Mouse (Mus musculus): ENCODE results near the gene Slc8a1. TPM values are rescaled to one million over a fixed set of nuclear protein-coding genes. Genes with fewer than 3 reads are reported as not detected.

Gene Slc8a1
- polyA plus RNA-seq, 1 experiment from 2014 or later, result 5.8 TPM

DNA sequence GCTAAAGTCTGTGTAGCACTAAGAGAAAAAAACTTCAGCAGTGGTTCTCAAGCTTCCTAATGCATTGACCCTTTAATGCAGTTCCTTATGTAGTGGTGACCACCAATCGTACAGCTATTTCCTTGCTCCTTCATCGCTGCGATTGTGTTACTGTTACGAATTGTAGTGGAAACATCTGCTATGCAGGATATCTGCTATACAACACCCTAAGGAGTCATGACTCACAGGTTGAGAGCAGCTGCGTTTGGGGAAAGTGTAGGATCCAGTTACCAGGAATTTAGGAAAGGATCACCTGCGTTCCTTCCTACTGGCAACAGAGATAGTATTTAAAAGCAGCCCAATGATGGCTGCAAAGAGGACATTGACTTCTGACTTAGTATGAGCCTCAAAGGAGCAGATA lies 213.4 kb downstream of the Slc8a1 start:
- H3K27me3 ChIP-seq, result no peaks in the 10 kb centered on the region
- H3K9me3 ChIP-seq, result no peaks in the 10 kb centered on the region
- no peak overlapping the region for H3K9ac ChIP-seq
- no peak overlapping the region for H3K4me2 ChIP-seq
- H3K36me3 ChIP-seq, result no peaks in the 10 kb centered on the region
- 31% methylated on average over 6 of the region's 6 CpGs for WGBS
- H3K4me1 ChIP-seq, result peaks cover 15% of the 10 kb centered on the region
- H3K27ac ChIP-seq, result no peak overlapping the region
- ATAC-seq (ENCODE audit: insufficient number of reproducible peaks, low FRiP score, low TSS enrichment, low read depth), result no peak
- no peak overlapping the region for H3K4me3 ChIP-seq

DNA sequence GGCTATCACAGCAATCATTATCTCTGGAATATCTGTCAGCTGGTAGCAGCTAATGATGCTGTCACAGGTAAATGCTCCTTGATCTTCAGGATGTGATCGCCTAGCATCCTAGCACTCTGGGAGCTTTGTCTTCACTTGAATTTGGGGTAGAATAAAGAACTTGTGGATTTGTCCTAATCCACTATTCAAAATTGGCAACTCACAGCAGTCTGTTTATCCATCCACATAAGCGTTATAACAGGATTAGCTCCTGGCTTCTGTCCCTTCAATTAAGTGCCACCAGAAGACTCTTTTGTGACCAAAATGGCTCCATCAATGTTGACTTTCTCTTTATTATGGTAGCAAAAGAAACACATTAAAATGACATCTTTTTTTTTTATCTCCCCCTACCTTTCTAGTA lies 214.2 kb downstream of the Slc8a1 start:
- Histone ChIP-seq H3K4me1 (peaks cover 10% of the 10 kb centered on the region; the same call in 1 of the 2 replicates), H3K9ac (no peak overlapping the region), H3K36me3 (no peaks in the 10 kb centered on the region), H3K27ac (no peak overlapping the region), H3K4me2 (no peak overlapping the region), H3K4me3 (no peak overlapping the region), H3K9me3 (no peaks in the 10 kb centered on the region), H3K27me3 (no peaks in the 10 kb centered on the region)
- no peak for ATAC-seq (ENCODE audit: insufficient number of reproducible peaks, low FRiP score, low TSS enrichment, low read depth)
- WGBS, result 77% methylated on average over 2 of the region's 2 CpGs

DNA sequence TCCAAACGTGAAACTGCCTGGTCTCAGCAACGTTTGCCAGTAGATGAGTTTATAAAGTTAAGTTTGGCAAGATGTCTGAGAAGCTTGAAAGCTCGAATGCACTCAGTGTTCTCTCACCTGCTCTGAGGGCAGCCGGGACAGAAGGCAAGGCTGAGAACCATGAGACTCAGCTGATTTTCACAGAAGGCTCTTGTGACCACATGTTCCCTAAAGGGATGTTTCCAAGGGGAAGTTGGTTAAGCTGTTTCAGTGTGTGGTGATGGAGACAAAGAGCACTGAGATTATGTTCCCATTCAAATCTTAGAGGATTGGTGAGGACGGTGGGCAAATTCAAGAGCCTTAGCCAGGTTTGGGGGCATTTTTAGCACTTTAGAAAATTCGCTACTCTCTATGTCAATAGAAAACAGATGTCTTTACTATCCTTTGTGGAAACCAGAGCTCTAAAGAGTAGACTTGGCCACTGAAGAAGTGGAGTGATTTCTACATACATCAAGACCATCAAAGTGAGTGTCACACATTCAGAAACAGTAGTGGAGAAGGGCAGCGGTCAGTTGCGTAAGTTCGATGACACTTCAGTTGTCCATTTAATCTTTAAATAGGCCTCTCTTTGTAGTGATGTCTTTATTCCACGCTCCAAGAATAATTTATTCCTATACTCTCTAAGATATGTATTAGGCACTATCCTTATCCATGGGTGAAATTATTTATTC lies 219.7 kb downstream of the Slc8a1 start:
- Histone ChIP-seq H3K4me1 (peaks cover 10% of the 10 kb centered on the region), H3K4me3 (no peak overlapping the region), H3K27me3 (no peaks in the 10 kb centered on the region), H3K36me3 (no peaks in the 10 kb centered on the region), H3K9ac (no peak overlapping the region), H3K9me3 (no peaks in the 10 kb centered on the region), H3K27ac (no peak overlapping the region), H3K4me2 (no peak overlapping the region)
- no peak for ATAC-seq (ENCODE audit: insufficient number of reproducible peaks, low FRiP score, low TSS enrichment, low read depth)
- WGBS, result 76% methylated on average over 10 of the region's 10 CpGs

DNA sequence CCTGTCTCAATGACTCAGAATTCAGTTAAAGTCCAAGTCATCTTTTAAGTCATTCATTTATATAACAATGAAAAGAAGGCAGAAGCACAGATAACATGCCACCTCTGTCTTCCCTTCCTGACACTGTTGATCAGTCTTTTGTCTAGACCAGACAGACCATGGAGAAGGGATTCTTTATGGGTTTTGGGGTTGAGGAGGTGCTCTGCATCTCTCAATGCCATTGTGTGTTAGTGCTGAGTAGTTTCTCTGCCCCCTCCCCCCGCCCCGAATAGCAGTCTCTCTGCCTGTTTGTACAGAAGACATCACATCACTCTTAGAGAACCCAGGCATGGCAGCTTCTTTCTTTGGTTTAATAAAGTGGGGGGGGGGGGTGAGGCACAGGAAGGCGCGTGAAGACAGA lies 222.0 kb downstream of the Slc8a1 start:
- Histone ChIP-seq H3K36me3 (no peaks in the 10 kb centered on the region), H3K4me2 (no peak overlapping the region), H3K4me3 (no peak overlapping the region), H3K4me1 (peaks cover 12% of the 10 kb centered on the region), H3K27ac (no peak overlapping the region), H3K9me3 (no peaks in the 10 kb centered on the region), H3K27me3 (no peaks in the 10 kb centered on the region), H3K9ac (no peak overlapping the region)
- WGBS, result 76% methylated on average over 4 of the region's 4 CpGs
- ATAC-seq (ENCODE audit: insufficient number of reproducible peaks, low FRiP score, low TSS enrichment, low read depth), result no peak

DNA sequence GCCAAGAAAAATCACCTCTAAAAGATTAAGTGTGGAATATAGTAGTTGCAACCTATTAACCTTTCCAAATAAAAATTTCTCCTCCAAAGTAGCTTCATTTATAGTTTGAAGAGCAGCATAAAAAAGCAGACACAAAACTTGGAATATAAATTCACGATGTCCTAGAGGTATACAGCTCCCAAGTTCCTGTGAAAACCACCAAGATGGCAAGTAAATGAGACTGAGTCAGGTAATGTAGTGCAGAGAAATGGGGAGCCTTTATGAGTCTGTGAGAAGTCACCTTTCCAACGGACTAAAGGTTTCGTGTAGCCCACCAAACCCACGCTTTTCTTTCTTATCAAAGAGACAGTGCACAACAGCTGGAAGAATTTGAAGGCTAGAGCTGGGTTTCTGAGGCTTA lies 224.2 kb downstream of the Slc8a1 start:
- H3K27ac ChIP-seq, result no peak overlapping the region; the same call in 1 of the 2 replicates
- H3K9me3 ChIP-seq, result no peaks in the 10 kb centered on the region
- H3K4me2 ChIP-seq, result no peak overlapping the region
- no peaks in the 10 kb centered on the region for H3K27me3 ChIP-seq
- H3K36me3 ChIP-seq, result no peaks in the 10 kb centered on the region
- H3K9ac ChIP-seq, result no peak overlapping the region
- H3K4me1 ChIP-seq, result peaks cover 12% of the 10 kb centered on the region
- 26% methylated on average over 4 of the region's 4 CpGs for WGBS
- ATAC-seq (ENCODE audit: insufficient number of reproducible peaks, low FRiP score, low TSS enrichment, low read depth), result no peak
- H3K4me3 ChIP-seq, result no peak overlapping the region

DNA sequence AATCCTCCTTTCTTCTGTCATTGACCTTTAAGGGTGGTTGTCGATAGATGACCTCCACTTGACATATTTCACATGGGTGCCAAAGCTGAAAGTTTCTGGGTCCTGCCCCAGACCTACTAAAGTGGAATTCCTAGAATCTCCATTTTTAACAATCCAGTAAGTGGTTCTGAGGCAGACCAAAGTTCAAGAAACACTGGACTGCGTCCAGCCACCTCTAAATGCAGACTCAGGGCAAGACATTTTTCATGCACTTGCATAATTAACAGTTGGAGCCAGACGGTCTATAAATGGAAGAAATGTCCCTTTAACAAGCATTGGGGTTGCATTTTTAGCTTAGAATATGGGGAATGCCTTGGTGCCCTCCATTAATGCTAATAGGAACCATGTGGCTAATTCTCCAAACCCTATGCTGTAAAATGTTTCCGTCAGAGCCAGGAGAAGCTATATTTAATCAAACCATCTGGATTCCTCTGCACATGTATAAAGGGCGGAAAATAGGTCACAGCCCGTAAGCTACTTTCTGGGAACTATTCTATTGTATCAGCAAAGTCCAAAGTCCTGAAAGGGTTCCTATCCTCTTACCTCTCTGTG lies 224.7 kb downstream of the Slc8a1 start:
- no peak overlapping the region for H3K4me3 ChIP-seq
- no peak overlapping the region for H3K4me2 ChIP-seq
- H3K9ac ChIP-seq, result no peak overlapping the region
- 20% methylated on average over 6 of the region's 6 CpGs for WGBS
- H3K27ac ChIP-seq, result no peak overlapping the region
- H3K36me3 ChIP-seq, result no peaks in the 10 kb centered on the region
- H3K4me1 ChIP-seq, result peaks cover 12% of the 10 kb centered on the region
- H3K27me3 ChIP-seq, result no peaks in the 10 kb centered on the region
- ATAC-seq (ENCODE audit: insufficient number of reproducible peaks, low FRiP score, low TSS enrichment, low read depth), result peak; percentile 44; the same call in 1 of the 2 replicates
- H3K9me3 ChIP-seq, result no peaks in the 10 kb centered on the region

DNA sequence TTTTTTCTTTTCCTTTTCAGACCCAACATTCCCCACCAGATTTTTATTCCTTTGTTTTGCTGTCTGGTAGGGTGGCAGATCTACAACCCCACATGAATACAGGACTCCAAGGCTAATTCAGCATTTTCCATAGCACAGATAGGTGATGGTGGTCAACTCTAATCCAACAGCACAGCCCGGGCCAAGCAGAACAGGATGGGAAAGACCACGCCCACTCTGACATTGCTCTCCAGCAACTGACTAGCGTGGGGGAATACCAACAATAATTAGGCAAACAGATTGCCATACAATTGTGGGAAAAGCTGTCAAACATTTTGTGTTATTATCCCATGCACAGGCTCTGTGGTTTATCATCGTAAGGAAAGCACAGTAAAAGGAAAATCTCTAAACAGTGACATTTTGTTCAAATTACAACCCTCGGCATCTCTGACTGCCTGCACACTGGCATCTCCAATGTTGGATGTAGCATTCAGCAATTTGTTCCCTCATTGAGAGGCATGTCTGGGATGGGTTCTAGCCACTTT lies 233.0 kb downstream of the Slc8a1 start:
- H3K4me3 ChIP-seq, result no peak overlapping the region
- H3K9ac ChIP-seq, result no peak overlapping the region
- H3K9me3 ChIP-seq, result no peaks in the 10 kb centered on the region
- no peak overlapping the region for H3K27ac ChIP-seq
- ATAC-seq (ENCODE audit: insufficient number of reproducible peaks, low FRiP score, low TSS enrichment, low read depth), result no peak
- H3K4me1 ChIP-seq, result peaks cover 3% of the 10 kb centered on the region; the same call in 1 of the 2 replicates
- H3K4me2 ChIP-seq, result no peak overlapping the region
- no peaks in the 10 kb centered on the region for H3K36me3 ChIP-seq
- H3K27me3 ChIP-seq, result no peaks in the 10 kb centered on the region
- WGBS, result 76% methylated on average over 5 of the region's 5 CpGs

DNA sequence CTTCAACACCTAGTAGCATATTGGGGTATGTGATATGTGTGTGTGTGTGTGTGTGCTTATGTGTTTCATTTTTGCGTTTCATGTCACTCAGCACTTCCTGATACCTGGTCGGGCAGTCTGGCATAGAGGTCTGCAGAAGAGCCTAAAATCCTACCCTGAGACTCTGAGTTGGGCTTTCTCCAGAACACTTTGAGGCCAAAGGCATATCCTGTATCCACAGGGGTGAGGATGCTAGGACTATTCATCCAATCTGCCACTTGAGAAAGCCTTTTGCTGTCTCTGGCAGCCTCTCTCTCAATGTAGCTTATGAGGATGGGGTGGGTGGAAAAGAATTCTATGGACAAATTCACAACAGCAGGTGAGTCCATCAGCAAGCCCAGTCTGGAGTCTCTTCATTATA lies 234.1 kb downstream of the Slc8a1 start:
- Histone ChIP-seq H3K27ac (no peak overlapping the region), H3K27me3 (no peaks in the 10 kb centered on the region), H3K4me2 (no peak overlapping the region), H3K9ac (no peak overlapping the region), H3K36me3 (no peaks in the 10 kb centered on the region), H3K9me3 (no peaks in the 10 kb centered on the region), H3K4me1 (peaks cover 3% of the 10 kb centered on the region; the same call in 1 of the 2 replicates), H3K4me3 (no peak overlapping the region)
- no peak for ATAC-seq (ENCODE audit: insufficient number of reproducible peaks, low FRiP score, low TSS enrichment, low read depth)
- WGBS, result 85% methylated on average over 2 of the region's 2 CpGs

DNA sequence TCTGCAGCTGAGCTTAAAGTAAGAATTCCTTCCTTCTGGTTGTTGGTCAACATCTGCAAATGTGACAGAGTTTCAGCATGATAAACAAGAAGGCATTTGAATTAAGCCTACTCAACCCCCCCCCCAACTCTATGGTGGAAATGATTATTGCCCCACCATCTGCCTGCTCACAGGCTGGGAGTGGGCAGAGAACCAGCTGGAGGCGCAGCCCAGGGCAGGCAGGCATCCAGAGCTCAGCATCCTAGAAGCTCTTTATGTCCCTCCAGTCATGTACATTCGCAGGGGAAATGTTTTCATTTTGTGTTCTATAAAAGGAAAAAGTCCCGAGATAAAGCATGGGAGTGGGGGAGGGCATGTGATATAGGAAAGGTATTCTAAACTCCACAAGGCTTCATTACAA lies 235.4 kb downstream of the Slc8a1 start:
- H3K36me3 ChIP-seq, result no peaks in the 10 kb centered on the region
- no peak overlapping the region for H3K4me3 ChIP-seq
- WGBS, result 61% methylated on average over 3 of the region's 3 CpGs
- no peak overlapping the region for H3K4me2 ChIP-seq
- H3K9me3 ChIP-seq, result no peaks in the 10 kb centered on the region
- H3K27me3 ChIP-seq, result no peaks in the 10 kb centered on the region
- no peak for ATAC-seq (ENCODE audit: insufficient number of reproducible peaks, low FRiP score, low TSS enrichment, low read depth)
- H3K4me1 ChIP-seq, result peaks cover 3% of the 10 kb centered on the region; the same call in 1 of the 2 replicates
- H3K9ac ChIP-seq, result no peak overlapping the region
- no peak overlapping the region for H3K27ac ChIP-seq

DNA sequence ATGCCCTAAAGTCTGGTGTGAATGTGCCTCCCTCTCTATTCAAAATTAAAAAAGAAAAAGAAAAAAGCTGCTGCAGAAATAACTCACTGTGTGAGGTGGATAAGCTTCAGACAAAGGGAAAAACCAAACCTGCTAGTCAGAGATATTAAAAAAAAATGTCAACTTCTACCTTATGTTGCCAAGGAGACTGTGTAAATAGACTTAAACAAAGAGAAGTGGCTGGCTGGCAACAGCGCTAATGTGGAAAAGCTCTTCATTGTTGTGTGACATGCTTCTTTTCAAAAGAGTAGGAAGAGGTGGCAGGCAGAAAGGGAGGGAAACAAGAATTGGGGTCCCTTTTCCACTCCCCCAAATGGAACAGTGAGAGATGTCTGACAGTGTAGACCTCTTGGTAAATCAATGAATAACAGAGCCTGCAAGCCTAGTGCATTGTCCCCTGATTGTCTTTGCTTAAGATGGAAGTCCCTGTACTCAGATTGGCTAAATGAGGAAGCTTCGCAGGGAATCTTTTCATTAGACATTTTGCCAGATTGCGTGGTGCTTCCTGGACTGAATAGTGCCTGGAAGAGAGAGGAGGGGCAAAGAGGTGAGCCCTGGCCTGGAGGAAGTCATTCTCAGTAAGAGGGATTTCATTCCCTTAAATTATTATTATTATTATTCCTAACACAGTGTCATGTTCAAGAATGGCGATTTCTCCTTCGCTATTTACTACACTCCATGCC lies 237.3 kb downstream of the Slc8a1 start:
- Histone ChIP-seq H3K27ac (no peak overlapping the region), H3K27me3 (no peaks in the 10 kb centered on the region), H3K9me3 (no peaks in the 10 kb centered on the region), H3K4me2 (no peak overlapping the region), H3K36me3 (no peaks in the 10 kb centered on the region), H3K4me3 (no peak overlapping the region), H3K4me1 (peaks cover 3% of the 10 kb centered on the region; the same call in 1 of the 2 replicates), H3K9ac (no peak overlapping the region)
- no peak for ATAC-seq (ENCODE audit: insufficient number of reproducible peaks, low FRiP score, low TSS enrichment, low read depth)
- 89% methylated on average over 5 of the region's 5 CpGs for WGBS

DNA sequence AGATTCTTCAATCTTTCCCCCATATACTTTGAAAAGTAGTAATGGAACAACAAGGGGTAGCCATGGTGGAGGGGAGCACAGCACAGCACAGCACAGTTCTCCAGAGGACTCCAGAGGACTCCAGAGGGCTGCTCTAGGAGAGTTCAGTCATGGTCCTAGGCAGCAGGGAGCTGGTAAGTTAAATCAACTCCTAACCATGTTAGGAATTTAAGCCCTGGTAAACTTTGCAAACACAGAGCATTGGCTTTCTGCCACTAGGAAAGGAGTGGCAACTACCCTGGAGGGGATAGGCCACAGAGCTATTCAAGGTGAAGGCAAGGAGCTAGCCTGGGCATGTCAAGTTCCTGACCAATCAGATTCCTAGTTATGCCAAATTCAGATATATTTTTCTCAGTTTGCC lies 240.3 kb downstream of the Slc8a1 start:
- H3K4me3 ChIP-seq, result no peak overlapping the region
- no peak overlapping the region for H3K9ac ChIP-seq
- no peak for ATAC-seq (ENCODE audit: insufficient number of reproducible peaks, low FRiP score, low TSS enrichment, low read depth)
- H3K27ac ChIP-seq, result no peak overlapping the region
- H3K4me2 ChIP-seq, result no peak overlapping the region
- H3K27me3 ChIP-seq, result no peaks in the 10 kb centered on the region
- H3K4me1 ChIP-seq, result peaks cover 3% of the 10 kb centered on the region; the same call in 1 of the 2 replicates
- no peaks in the 10 kb centered on the region for H3K36me3 ChIP-seq
- no peaks in the 10 kb centered on the region for H3K9me3 ChIP-seq

DNA sequence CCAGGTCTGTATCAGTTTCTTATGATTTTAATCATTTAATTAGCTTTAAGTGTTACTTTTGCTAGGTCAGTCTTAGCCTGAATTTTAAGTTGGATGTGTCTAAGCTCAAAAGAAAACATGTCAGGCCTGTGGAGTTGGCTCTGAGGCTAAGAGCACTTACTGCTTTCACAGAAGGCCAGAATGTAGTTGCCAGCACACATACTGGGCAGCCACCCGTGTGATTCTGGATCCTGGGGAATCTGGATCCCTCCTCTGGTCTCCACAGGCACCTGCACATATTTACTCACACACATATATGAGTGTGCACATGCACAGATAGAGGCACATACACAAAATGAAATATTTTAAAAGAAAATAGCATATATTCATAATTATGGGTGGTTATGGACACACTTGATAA lies 241.6 kb downstream of the Slc8a1 start:
- ATAC-seq (ENCODE audit: insufficient number of reproducible peaks, low FRiP score, low TSS enrichment, low read depth), result no peak
- Histone ChIP-seq H3K4me3 (no peak overlapping the region), H3K4me2 (no peak overlapping the region), H3K9ac (no peak overlapping the region), H3K27ac (no peak overlapping the region), H3K4me1 (peaks cover 4% of the 10 kb centered on the region), H3K36me3 (no peaks in the 10 kb centered on the region), H3K27me3 (no peaks in the 10 kb centered on the region), H3K9me3 (no peaks in the 10 kb centered on the region)
- 66% methylated on average over 1 of the region's 1 CpGs for WGBS

All from limb, embryonic 15.5 days (tissue).